Mouse (Mus musculus): ENCODE results near the gene Prss8. TPM values are rescaled to one million over a fixed set of nuclear protein-coding genes. Genes with fewer than 3 reads are reported as not detected.
A peak's percentile ranks its signal among the peaks of the same experiment; 100 is the strongest.

The Prss8 gene
- polyA plus RNA-seq, 1 experiment from 2014 or later: 0.54 TPM

DNA sequence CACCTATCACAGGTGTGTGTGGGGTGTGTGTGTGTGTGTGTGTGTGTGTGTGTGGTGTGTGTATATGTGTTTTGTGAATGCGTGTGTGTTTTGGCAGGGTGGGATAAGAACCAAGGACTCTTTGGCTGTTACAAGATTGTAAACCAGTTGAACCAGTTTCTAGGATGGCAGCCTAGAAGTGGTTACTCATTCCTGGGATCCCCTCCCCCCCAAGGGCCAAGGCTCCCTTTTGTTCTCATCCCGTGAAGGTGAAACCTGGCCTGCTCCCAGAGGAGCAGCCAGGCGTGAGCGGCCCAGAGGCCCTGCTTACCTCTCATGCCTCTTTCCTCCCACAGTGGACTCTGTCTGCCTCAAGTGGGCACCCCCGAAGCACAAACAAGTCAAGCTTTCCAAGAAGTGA, 4.7 kb downstream of the Prss8 start:
- ATAC-seq (ENCODE audit: low FRiP score, low read depth): no peak
- Histone ChIP-seq H3K36me3 (peaks cover 24% of the 10 kb centered on the region), H3K27ac (replicated peaks) (no peak overlapping the region), H3K4me1 (replicated peaks) (no peaks in the 10 kb centered on the region), H3K9ac (no peak overlapping the region), H3K4me3 (no peak overlapping the region), H3K9me3 (no peaks in the 10 kb centered on the region), H3K27me3 (peaks cover 13% of the 10 kb centered on the region), H3K4me2 (no peak overlapping the region)
- 62% methylated on average over 5 of the region's 5 CpGs for WGBS

DNA sequence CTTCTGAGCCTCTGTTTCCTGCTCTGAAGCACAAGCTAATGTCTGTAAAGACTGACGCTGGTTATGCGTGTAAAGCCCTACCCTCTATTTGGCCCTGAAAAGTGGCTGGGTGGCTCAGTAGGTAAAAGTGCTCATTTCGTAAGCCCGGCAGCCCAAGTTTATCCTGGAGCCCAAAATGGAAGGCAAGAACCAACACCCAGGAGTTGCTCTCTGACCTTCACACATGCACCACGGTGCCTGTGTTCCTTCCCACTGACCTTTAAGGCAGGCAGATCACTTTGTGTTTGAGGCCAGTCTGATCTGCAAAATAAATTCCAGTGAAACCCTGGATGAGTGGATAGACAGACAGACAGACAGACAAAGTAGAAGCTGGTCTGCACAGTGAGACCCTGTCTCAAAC, 6.2 kb downstream of the Prss8 start:
- H3K36me3 ChIP-seq: peaks cover 24% of the 10 kb centered on the region
- H3K4me3 ChIP-seq: no peak overlapping the region
- H3K9ac ChIP-seq: no peak overlapping the region
- H3K9me3 ChIP-seq: no peaks in the 10 kb centered on the region
- no peak overlapping the region for H3K4me2 ChIP-seq
- WGBS: 93% methylated on average over 5 of the region's 5 CpGs
- peaks cover 5% of the 10 kb centered on the region for H3K27me3 ChIP-seq
- no peak overlapping the region for H3K27ac ChIP-seq (replicated peaks)
- ATAC-seq (ENCODE audit: low FRiP score, low read depth): no peak
- H3K4me1 ChIP-seq (replicated peaks): no peaks in the 10 kb centered on the region

DNA sequence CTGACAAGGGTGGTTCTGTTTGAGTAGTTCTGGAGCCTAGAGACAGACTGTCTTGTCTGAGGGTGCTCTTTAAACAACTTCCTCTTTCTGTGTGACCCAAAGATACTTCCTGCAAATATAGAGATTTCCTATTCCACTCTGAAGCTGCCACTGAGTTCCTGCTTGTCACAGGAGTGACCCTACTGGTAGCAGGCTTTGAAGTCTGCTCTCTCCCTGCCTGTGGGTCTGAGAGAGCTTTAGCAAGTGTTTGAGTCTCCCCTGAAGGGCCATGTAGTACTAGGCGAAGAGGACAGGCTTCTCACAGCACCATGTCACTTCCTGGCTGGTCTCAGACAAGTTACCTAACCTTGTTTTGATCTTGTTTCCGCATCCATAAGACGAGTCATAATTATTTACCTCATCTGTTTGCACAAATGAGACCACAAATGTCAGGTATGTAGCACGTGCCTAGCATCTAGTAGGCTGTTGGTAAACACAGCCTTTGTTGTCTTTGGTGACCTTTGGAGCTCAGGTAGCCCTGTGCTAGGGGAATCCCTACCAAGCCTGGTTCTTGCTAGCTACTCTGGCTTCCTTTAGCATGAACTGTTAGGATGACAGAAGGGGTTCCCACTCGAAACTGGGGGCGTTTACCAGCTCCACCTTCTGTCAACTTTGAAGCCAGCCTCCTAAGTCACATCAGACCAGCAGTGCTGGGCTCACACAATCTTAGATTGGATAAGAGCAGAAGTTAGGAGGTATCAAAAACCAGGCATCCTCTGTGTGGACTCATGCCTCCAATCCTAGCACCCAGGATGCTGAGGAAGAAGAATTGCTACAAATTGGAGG, 7.2 kb downstream of the Prss8 start:
- Histone ChIP-seq H3K4me3 (no peak overlapping the region), H3K36me3 (peaks cover 31% of the 10 kb centered on the region), H3K4me2 (no peak overlapping the region), H3K27me3 (no peaks in the 10 kb centered on the region), H3K9ac (no peak overlapping the region), H3K4me1 (replicated peaks) (no peaks in the 10 kb centered on the region), H3K9me3 (no peaks in the 10 kb centered on the region), H3K27ac (replicated peaks) (no peak overlapping the region)
- WGBS: 83% methylated on average over 6 of the region's 6 CpGs
- no peak for ATAC-seq (ENCODE audit: low FRiP score, low read depth)

DNA sequence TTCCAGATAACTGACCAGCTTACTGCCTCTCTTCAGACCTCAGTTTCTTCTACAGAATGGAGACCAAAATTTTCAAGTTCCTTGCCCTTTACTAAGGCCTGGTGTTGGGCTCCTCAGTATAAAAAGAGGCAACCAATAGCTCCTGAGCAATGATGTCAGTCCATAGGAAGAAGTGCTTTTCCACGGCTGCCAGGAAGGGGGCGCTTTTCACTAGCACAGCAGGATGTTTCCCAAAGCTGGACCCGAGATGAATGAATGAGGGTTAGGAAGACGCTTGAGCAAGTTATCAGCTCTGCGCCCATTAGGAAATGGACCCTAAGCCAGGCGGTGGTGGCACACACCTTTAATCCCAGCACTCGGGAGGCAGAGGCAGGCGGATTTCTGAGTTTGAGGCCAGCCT, 8.4 kb downstream of the Prss8 start:
- Histone ChIP-seq H3K27ac (replicated peaks) (no peak overlapping the region), H3K4me3 (no peak overlapping the region), H3K9me3 (no peaks in the 10 kb centered on the region), H3K4me2 (no peak overlapping the region), H3K9ac (no peak overlapping the region), H3K36me3 (peaks cover 39% of the 10 kb centered on the region), H3K4me1 (replicated peaks) (no peaks in the 10 kb centered on the region), H3K27me3 (no peaks in the 10 kb centered on the region)
- WGBS: 64% methylated on average over 8 of the region's 8 CpGs
- ATAC-seq (ENCODE audit: low FRiP score, low read depth): no peak

DNA sequence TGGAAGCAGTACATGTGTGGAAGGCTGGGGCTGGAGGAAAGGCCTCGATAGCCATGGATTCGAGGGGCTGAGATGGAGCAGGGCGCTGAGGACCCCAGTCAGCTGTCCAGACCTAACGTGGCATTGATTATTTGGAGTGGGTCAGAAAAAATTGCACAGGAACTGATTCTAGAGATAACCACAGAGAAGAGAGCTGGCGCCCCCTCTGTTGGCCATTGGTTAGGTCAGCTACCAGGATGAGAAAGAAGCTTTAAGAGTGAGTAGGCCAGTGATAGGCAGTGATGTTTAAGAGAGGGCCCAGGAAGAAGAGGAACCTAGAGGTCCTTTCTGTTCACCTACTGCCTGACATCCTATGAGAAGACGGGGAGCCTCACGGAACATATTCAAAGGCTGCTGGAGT, 10.6 kb downstream of the Prss8 start:
- H3K36me3 ChIP-seq: peaks cover 38% of the 10 kb centered on the region

DNA sequence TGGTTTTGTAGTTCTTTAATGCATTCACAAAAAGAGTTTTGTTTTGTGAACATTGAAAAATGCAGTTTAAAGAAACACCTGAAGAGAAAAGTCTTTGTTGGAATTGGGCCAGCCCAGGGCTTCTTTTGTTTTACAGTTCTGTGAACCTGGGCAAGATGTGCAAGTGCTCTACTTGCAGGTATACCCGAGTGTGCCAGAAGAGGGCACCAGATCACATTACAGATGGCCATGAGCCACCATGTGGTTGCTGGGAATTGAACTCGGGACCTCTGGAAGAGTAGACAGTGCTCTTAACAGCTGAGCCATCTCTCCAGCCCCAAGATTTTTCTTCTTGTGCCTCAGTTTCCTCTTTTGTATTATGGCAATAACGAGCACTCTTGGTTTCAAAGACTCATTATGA, 11.7 kb downstream of the Prss8 start:
- H3K9ac ChIP-seq: no peak overlapping the region
- H3K4me1 ChIP-seq (replicated peaks): peaks cover 4% of the 10 kb centered on the region
- peaks cover 38% of the 10 kb centered on the region for H3K36me3 ChIP-seq
- WGBS: 61% methylated on average over 3 of the region's 3 CpGs
- no peaks in the 10 kb centered on the region for H3K9me3 ChIP-seq
- no peak for ATAC-seq (ENCODE audit: low FRiP score, low read depth)
- no peak overlapping the region for H3K4me3 ChIP-seq
- H3K27ac ChIP-seq (replicated peaks): no peak overlapping the region
- no peaks in the 10 kb centered on the region for H3K27me3 ChIP-seq
- H3K4me2 ChIP-seq: no peak overlapping the region

More for the DNA sequence above, 10.6 kb downstream of the Prss8 start:
- no peak overlapping the region for H3K4me3 ChIP-seq
- no peaks in the 10 kb centered on the region for H3K27me3 ChIP-seq
- H3K27ac ChIP-seq (replicated peaks): no peak overlapping the region
- H3K9me3 ChIP-seq: no peaks in the 10 kb centered on the region
- ATAC-seq (ENCODE audit: low FRiP score, low read depth): no peak
- no peak overlapping the region for H3K9ac ChIP-seq
- H3K4me2 ChIP-seq: no peak overlapping the region
- WGBS: 72% methylated on average over 7 of the region's 7 CpGs
- no peaks in the 10 kb centered on the region for H3K4me1 ChIP-seq (replicated peaks)

DNA sequence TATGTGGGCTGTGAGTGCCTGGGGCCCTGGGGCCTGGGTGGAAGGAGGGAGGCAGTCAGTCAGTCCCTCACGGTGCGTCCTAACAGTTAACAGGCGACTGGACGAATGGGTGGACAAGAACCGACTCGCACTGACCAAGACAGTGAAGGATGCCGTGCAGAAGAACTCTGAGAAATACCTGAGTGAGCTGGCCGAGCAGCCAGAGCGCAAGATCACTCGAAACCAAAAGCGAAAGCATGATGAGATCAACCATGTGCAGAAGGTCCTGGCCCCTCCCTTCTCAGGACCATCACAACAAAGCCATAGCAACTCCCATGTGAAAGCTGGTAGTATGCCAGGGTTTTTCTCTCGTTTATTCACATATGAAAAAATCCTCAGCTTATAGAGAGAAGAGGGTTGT, 14.6 kb downstream of the Prss8 start:
- no peak overlapping the region for H3K27ac ChIP-seq (replicated peaks)
- WGBS: 96% methylated on average over 12 of the region's 12 CpGs
- no peaks in the 10 kb centered on the region for H3K9me3 ChIP-seq
- peaks cover 27% of the 10 kb centered on the region for H3K36me3 ChIP-seq
- ATAC-seq (ENCODE audit: low FRiP score, low read depth): no peak
- no peak overlapping the region for H3K4me3 ChIP-seq
- no peaks in the 10 kb centered on the region for H3K27me3 ChIP-seq
- peaks cover 15% of the 10 kb centered on the region for H3K4me1 ChIP-seq (replicated peaks)
- no peak overlapping the region for H3K4me2 ChIP-seq
- no peak overlapping the region for H3K9ac ChIP-seq

DNA sequence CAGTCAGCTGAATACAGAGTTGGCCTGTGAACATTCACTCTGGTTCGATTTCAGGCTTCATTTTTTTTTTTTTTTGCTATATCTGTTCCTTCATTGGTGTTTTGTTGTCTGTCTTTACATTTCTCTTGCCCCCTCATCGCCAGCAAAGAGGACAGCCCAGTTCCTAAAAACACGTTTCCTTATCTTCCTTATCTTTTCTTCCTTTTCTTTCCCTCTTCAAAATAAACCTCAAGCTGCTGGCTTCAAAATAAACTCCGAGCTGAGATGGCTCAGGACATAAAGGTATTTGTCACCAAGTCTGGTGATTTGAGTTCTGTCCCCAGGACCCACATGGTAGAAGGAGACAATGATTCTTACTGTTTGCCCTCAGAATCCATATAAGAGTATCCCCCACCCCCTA, 17.0 kb downstream of the Prss8 start:
- peaks cover 34% of the 10 kb centered on the region for H3K36me3 ChIP-seq
- H3K27me3 ChIP-seq: no peaks in the 10 kb centered on the region
- no peak overlapping the region; the same call in 1 of the 2 replicates for H3K27ac ChIP-seq (replicated peaks)
- no peak for ATAC-seq (ENCODE audit: low FRiP score, low read depth)
- no peaks in the 10 kb centered on the region for H3K9me3 ChIP-seq
- 30% methylated on average over 4 of the region's 4 CpGs for WGBS
- peaks cover 15% of the 10 kb centered on the region for H3K4me1 ChIP-seq (replicated peaks)
- peak overlapping the region; percentile 70 for H3K4me2 ChIP-seq
- H3K4me3 ChIP-seq: peak overlapping the region; percentile 61
- H3K9ac ChIP-seq: peak overlapping the region; percentile 67

DNA sequence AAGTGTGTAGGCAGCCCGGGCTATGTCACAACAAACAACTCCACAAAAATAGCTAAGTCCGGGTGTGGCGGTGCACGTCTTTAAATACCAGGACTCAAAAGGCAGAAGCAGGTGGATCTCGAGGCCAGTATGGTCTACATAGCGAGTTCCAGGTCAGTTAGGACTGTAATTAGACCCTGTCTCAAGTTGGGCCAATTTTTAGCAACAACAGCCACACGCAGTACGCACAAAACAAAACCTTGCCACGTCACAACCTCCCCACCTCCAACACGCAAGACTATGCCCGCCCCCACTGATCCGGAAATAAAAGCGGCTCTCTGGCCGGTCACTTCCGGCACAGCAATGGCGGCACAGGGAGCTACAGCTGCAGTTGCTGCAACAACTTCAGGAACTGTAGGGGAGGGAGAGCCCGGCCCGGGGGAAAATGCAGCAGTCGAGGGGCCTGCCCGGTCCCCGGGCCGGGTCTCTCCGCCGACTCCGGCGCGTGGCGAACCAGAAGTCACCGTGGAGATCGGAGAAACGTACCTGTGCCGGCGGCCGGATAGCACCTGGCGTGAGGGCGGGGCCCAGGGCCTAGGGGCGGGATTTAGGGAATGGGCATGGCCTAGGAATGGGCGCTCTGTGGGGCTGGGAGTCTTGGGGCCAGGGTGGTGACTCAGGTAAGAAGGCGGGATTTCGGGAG, 17.6 kb downstream of the Prss8 start, which contains the start of gene Kat8:
TSS of gene Kat8 (plus strand) at position 327 of the 682 bp plus-strand sequence.
- Histone ChIP-seq H3K36me3 (peaks cover 32% of the 10 kb centered on the region), H3K27me3 (no peaks in the 10 kb centered on the region), H3K9ac (peak within 1 kb of the TSS; percentile 67), H3K4me3 (peak within 1 kb of the TSS; percentile 61), H3K9me3 (no peaks in the 10 kb centered on the region), H3K4me2 (peak within 1 kb of the TSS; percentile 70), H3K27ac (replicated peaks) (peak within 1 kb of the TSS; percentile 83), H3K4me1 (replicated peaks) (peaks cover 15% of the 10 kb centered on the region)
- ATAC-seq (ENCODE audit: low FRiP score, low read depth): peak; percentile 96
- 1% methylated on average over 40 of the region's 40 CpGs for WGBS

DNA sequence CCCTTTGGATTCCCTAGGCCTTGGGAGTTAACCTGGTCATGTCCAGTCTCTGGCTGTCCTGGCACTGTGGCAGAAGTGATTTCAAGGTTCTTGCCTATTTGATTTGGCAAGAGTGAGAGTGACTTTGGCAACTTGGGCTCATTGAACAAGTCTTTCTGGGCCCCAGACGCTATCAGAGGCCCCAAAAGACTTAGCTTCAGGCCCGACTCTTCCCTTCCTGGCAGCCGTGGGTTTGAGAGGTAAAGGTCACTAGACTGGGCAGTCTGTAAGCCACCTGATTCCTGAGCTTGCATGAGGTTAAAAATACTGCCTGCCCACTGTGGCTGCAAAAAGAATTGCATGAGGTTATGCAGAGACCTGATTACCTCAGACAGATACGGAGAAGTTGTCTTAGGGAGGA, 21.2 kb downstream of the Prss8 start:
- Histone ChIP-seq H3K27ac (replicated peaks) (no peak overlapping the region), H3K9me3 (no peaks in the 10 kb centered on the region), H3K27me3 (no peaks in the 10 kb centered on the region), H3K4me2 (no peak overlapping the region), H3K4me1 (replicated peaks) (peaks cover 29% of the 10 kb centered on the region), H3K4me3 (no peak overlapping the region), H3K36me3 (peaks cover 25% of the 10 kb centered on the region), H3K9ac (no peak overlapping the region)
- 89% methylated on average over 4 of the region's 4 CpGs for WGBS
- no peak for ATAC-seq (ENCODE audit: low FRiP score, low read depth)

DNA sequence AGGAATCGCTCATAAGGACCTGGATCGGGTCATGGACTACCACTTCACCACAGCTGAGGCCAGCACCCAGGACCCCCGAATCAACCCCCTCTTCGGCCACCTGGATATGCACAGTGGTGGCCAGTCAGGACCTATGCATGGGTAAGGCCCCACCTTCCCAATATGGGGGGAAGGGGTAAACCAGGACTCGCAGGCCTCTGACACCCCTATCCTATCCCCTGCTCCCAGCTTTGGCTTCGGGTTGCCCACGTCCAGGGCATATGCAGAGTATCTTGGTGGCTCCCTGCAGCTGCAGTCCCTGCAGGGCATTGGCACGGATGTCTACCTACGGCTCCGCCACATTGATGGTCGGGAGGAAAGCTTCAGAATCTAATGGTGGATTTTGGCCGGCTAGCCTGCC, 22.0 kb downstream of the Prss8 start:
- Histone ChIP-seq H3K27ac (replicated peaks) (no peak overlapping the region), H3K9me3 (no peaks in the 10 kb centered on the region), H3K4me3 (no peak overlapping the region), H3K4me2 (no peak overlapping the region), H3K9ac (no peak overlapping the region), H3K27me3 (no peaks in the 10 kb centered on the region), H3K4me1 (replicated peaks) (peaks cover 23% of the 10 kb centered on the region), H3K36me3 (peaks cover 25% of the 10 kb centered on the region)
- no peak for ATAC-seq (ENCODE audit: low FRiP score, low read depth)
- WGBS: 93% methylated on average over 12 of the region's 12 CpGs

DNA sequence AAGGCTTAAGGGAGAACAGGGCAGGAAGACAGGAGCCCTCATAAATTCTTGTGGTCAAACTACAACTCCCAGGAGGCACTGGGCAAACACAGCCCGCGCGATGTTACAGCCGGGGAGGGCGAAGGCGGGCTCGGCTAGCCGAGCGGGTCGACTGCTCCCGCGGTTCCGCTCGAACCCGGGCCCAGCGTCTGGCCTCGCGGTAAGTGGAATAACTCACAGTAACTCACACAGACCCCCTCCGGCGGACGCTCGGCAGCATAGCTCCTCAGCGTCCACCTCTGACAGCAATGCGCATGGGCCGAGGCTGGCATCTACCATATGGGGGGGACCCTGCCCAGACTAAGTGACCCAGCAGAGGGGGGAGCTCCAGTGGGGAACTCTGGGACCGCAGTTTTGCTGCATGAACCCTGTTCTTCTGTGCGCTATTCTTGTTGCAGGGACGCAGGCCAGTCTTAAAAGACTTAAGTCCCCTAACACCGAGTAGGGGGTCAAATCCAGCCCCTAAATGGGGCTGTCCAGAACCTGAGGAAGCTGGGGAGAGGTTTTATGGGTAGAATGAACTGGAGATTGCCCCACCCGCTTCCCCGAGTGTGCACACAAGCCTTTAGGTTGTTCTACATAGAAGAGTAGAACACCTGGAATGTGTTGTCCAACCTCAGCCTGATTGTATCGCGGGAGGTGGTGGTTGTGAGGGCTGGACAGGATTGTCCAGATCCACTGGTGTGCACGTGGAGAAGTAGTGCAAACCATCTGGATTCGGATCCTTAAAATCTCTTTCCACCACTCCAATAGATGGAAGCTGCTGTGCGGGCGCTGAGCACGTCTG, 25.7 kb downstream of the Prss8 start, which contains the start of gene Bckdk:
TSS of gene Bckdk (plus strand) at position 112 of the 826 bp plus-strand sequence.
- H3K9ac ChIP-seq: peak within 1 kb of the TSS; percentile 66
- 9% methylated on average over 38 of the region's 38 CpGs for WGBS
- H3K27ac ChIP-seq (replicated peaks): peak within 1 kb of the TSS; percentile 84
- peak within 1 kb of the TSS; percentile 72 for H3K4me2 ChIP-seq
- H3K4me1 ChIP-seq (replicated peaks): peaks cover 14% of the 10 kb centered on the region
- H3K9me3 ChIP-seq: no peaks in the 10 kb centered on the region
- H3K27me3 ChIP-seq: no peaks in the 10 kb centered on the region
- peak; percentile 93 for ATAC-seq (ENCODE audit: low FRiP score, low read depth)
- H3K36me3 ChIP-seq: peaks cover 20% of the 10 kb centered on the region
- H3K4me3 ChIP-seq: peak within 1 kb of the TSS; percentile 51

Measured in hindbrain, embryonic 15.5 days (tissue).